Mouse (Mus musculus) forebrain, postnatal 0 days (tissue): ENCODE measurements around the gene Pex16. TPM values are rescaled to one million over a fixed set of nuclear protein-coding genes. Genes with fewer than 3 reads are reported as not detected.
"Not testable (repeated sequence)": the region's sequence is repeated elsewhere in the genome, so short reads cannot be mapped to it uniquely, and the experiment has no call there.

ENCODE experiments used
- ATAC-seq: fragments of 200-750 bp; cut with Nextera tagmentation; 2 replicates; pipeline ENCODE4 v1.8.0; 2017; ENCODE audit warnings: mild to moderate bottlenecking, moderate library complexity
- DNase-seq: peaks from one replicate; pipeline ENCODE4 v3.0.0-alpha.2; 2015
- H3K27ac ChIP-seq: fragments of 300-500 bp; sonication (generic); 2 replicates; pipeline ENCODE4 v1.5.1; 2014; ENCODE audit warnings: low read depth, mild to moderate bottlenecking, antibody characterized with exemption, low read length, moderate library complexity, mixed read lengths
- H3K27me3 ChIP-seq: fragments of 300-500 bp; sonication (generic); 2 replicates; pipeline ENCODE4 v1.6.1; 2014; ENCODE audit warnings: mild to moderate bottlenecking, low read length, mixed read lengths; ENCODE audit not compliant: insufficient read depth
- H3K36me3 ChIP-seq: fragments of 300-500 bp; sonication (generic); 2 replicates; pipeline ENCODE4 v1.6.1; 2014; ENCODE audit warnings: mild to moderate bottlenecking, moderate library complexity; ENCODE audit not compliant: insufficient read depth
- H3K4me1 ChIP-seq: fragments of 300-500 bp; sonication (generic); 2 replicates; pipeline ENCODE4 v1.6.1; 2014; ENCODE audit warnings: antibody characterized with exemption; ENCODE audit not compliant: insufficient read depth
- H3K4me2 ChIP-seq: fragments of 300-500 bp; sonication (generic); 2 replicates; pipeline ENCODE4 v1.6.1; 2014; ENCODE audit warnings: low read depth, mild to moderate bottlenecking, moderate library complexity
- H3K4me3 ChIP-seq: fragments of 300-500 bp; sonication (generic); 2 replicates; pipeline ENCODE4 v1.5.1; 2014; ENCODE audit warnings: low read depth, low read length, mixed read lengths
- H3K9ac ChIP-seq: fragments of 300-500 bp; sonication (generic); 2 replicates; pipeline ENCODE4 v1.6.1; 2014; ENCODE audit warnings: mild to moderate bottlenecking
- H3K9me3 ChIP-seq: fragments of 300-500 bp; sonication (generic); 2 replicates; pipeline ENCODE4 v1.6.1; 2016; ENCODE audit warnings: low read length
- CTCF ChIP-seq: sonication (generic); IDR thresholded peaks from 2 replicates; pipeline ENCODE4 v1.5.1; 2016; ENCODE audit warnings: antibody characterized with exemption, control low read depth, low read depth
- WGBS: fragments of 180-500 bp; shearing (Covaris S2); extraction: QIAGEN DNeasy Blood & Tissue Kit; methylation state at CpG from one replicate; pipeline ENCODE4 v1.1.7; 2014; 5-methylcytosine and 5-hydroxymethylcytosine counted together
- polyA plus RNA-seq: library from polyadenylated mRNA; unstranded; fragments of >200 nt; fragmentation: Nextera tagmentation; extraction: Ambion mirVana; gene quantifications from 2 replicates; pipeline ENCODE4 v1.2.1, GENCODE M21; 2015
- total RNA-seq: library from RNA; depleted of rRNA; stranded (reverse); fragments of >200 nt; gene quantifications from 2 replicates; pipeline ENCODE4 v1.2.3, GENCODE M21; 2014

Pex16 gene
- total and polyA plus RNA-seq, 2 experiments from 2014 or later: 41.1 to 53.2 TPM

GRCm38 (mm10) chr2:92392318-92393264 is 18.1 kb downstream of the Pex16 start:
- H3K4me1 ChIP-seq: peaks cover 28% of the 10 kb centered on the region
- ATAC-seq: 0 out of 2 replicates have a peak, but pooled peaks have one; percentile 5
- peak overlapping the region; percentile 55 for H3K4me2 ChIP-seq
- H3K4me3 ChIP-seq: peak overlapping the region; percentile 17
- H3K36me3 ChIP-seq: peaks cover under 1% of the 10 kb centered on the region; the same call in 1 of the 2 replicates
- no peak for TF ChIP-seq CTCF
- no peak for DNase-seq
- no peaks in the 10 kb centered on the region for H3K27me3 ChIP-seq
- WGBS: 7% methylated on average over 26 of the region's 26 CpGs
- no peaks in the 10 kb centered on the region for H3K9me3 ChIP-seq
- peak overlapping the region; percentile 67 for H3K27ac ChIP-seq
- peak overlapping the region; percentile 47 for H3K9ac ChIP-seq

- no peak overlapping the region for H3K9ac ChIP-seq
- no peak overlapping the region for H3K27ac ChIP-seq
- 91% methylated on average over 3 of the region's 3 CpGs for WGBS
- peaks cover 29% of the 10 kb centered on the region for H3K4me1 ChIP-seq
- no peak for DNase-seq
- H3K4me2 ChIP-seq: no peak overlapping the region
- no peak for ATAC-seq
- no peaks in the 10 kb centered on the region for H3K36me3 ChIP-seq
- no peak for TF ChIP-seq CTCF
- H3K9me3 ChIP-seq: no peaks in the 10 kb centered on the region
- H3K27me3 ChIP-seq: no peaks in the 10 kb centered on the region
- no peak overlapping the region for H3K4me3 ChIP-seq
These were observed 21.1 kb downstream of the Pex16 start for GRCm38 (mm10) chr2:92395535-92395934.

- peaks cover 15% of the 10 kb centered on the region for H3K4me1 ChIP-seq
- no peaks in the 10 kb centered on the region for H3K27me3 ChIP-seq
- no peak overlapping the region for H3K9ac ChIP-seq
- no peaks in the 10 kb centered on the region for H3K9me3 ChIP-seq
- DNase-seq (no peak), ATAC-seq (no peak)
- H3K4me3 ChIP-seq: no peak overlapping the region
- WGBS: 83% methylated on average over 1 of the region's 1 CpGs
- no peaks in the 10 kb centered on the region for H3K36me3 ChIP-seq
- H3K27ac ChIP-seq: no peak overlapping the region
- H3K4me2 ChIP-seq: peak overlapping the region; percentile 31; the same call in 1 of the 2 replicates
- TF ChIP-seq CTCF: no peak
These were observed 23.0 kb downstream of the Pex16 start for GRCm38 (mm10) chr2:92397436-92397835.

- H3K27ac ChIP-seq: not testable (repeated sequence)
These were observed 25.4 kb downstream of the Pex16 start for GRCm38 (mm10) chr2:92399877-92400276.

GRCm38 (mm10) chr2:92400682-92401081 is 26.2 kb downstream of the Pex16 start:
- TF ChIP-seq CTCF: no peak
- WGBS: under 1% methylated on average over 22 of the region's 22 CpGs
- Histone ChIP-seq H3K36me3 (peaks cover 24% of the 10 kb centered on the region), H3K27ac (peak overlapping the region; percentile 77), H3K4me1 (peaks cover 9% of the 10 kb centered on the region), H3K9ac (peak overlapping the region; percentile 93), H3K9me3 (no peaks in the 10 kb centered on the region), H3K4me2 (peak overlapping the region; percentile 80), H3K4me3 (peak overlapping the region; percentile 76), H3K27me3 (no peaks in the 10 kb centered on the region)
- DNase-seq (peak; percentile 56), ATAC-seq (peak; percentile 14)

More at GRCm38 (mm10) chr2:92399877-92400276, 25.4 kb downstream of the Pex16 start:
- H3K4me2 ChIP-seq: peak overlapping the region; percentile 80
- 39% methylated on average over 4 of the region's 4 CpGs for WGBS
- peaks cover 16% of the 10 kb centered on the region for H3K36me3 ChIP-seq
- not testable (repeated sequence) for H3K27me3 ChIP-seq, H3K9ac ChIP-seq, ATAC-seq, DNase-seq, H3K4me1 ChIP-seq, H3K9me3 ChIP-seq
- peak overlapping the region; percentile 76 for H3K4me3 ChIP-seq

GRCm38 (mm10) chr2:92401091-92401561 is 26.6 kb downstream of the Pex16 start, which contains the start of gene Mapk8ip1:
Gene Mapk8ip1 (minus strand): TSS chr2:92401263.
- Histone ChIP-seq H3K27me3 (no peaks in the 10 kb centered on the region), H3K9me3 (no peaks in the 10 kb centered on the region), H3K4me2 (peak within 1 kb of the TSS; percentile 80), H3K4me1 (peaks cover 9% of the 10 kb centered on the region), H3K9ac (peak within 1 kb of the TSS; percentile 93), H3K36me3 (peaks cover 28% of the 10 kb centered on the region), H3K27ac (peak within 1 kb of the TSS; percentile 77), H3K4me3 (peak within 1 kb of the TSS; percentile 76)
- TF ChIP-seq CTCF: no peak
- under 1% methylated on average over 37 of the region's 59 CpGs for WGBS
- ATAC-seq: peak; percentile 73
- DNase-seq: peak; percentile 48
